Mouse (Mus musculus) thymus, adult 2 months (tissue): Measurements from ENCODE around the gene Mdfic. TPM values are rescaled to one million over a fixed set of nuclear protein-coding genes. Genes with fewer than 3 reads are reported as not detected.

Experiments used
- DNase-seq: peaks from one replicate; pipeline ENCODE4 v3.0.0; 2021
- H3K27ac ChIP-seq: fragments of 200-500 bp; 2 replicates; pipeline ENCODE4 v1.5.1; 2012; ENCODE audit warnings: low read length, control low read depth; ENCODE audit not compliant: control insufficient read depth, insufficient read depth
- H3K27me3 ChIP-seq: fragments of 200-500 bp; 2 replicates; pipeline ENCODE4 v1.6.1; 2012; ENCODE audit warnings: mild to moderate bottlenecking, low read length, moderate library complexity, mixed read lengths; ENCODE audit not compliant: control insufficient read depth, insufficient read depth
- H3K36me3 ChIP-seq: fragments of 200-500 bp; 2 replicates; pipeline ENCODE4 v1.6.1; 2012; ENCODE audit warnings: mild to moderate bottlenecking, low read length, moderate library complexity; ENCODE audit not compliant: control insufficient read depth, insufficient read depth
- H3K4me1 ChIP-seq: fragments of 200-500 bp; replicated peaks from 2 replicates; pipeline ENCODE4 v1.6.1; 2012; ENCODE audit warnings: low read length; ENCODE audit not compliant: control insufficient read depth, insufficient read depth
- H3K4me3 ChIP-seq: fragments of 200-500 bp; 2 replicates; pipeline ENCODE4 v1.5.1; 2012; ENCODE audit warnings: mild to moderate bottlenecking, low read length, control low read depth, moderate library complexity; ENCODE audit not compliant: control insufficient read depth, insufficient read depth
- CTCF ChIP-seq: fragments of 200-500 bp; IDR thresholded peaks from 2 replicates; pipeline ENCODE4 v1.5.1; 2012; ENCODE audit warnings: mild to moderate bottlenecking, control low read depth, low read length, moderate library complexity, borderline replicate concordance; ENCODE audit not compliant: control insufficient read depth, poor library complexity, insufficient read depth; ENCODE audit errors: extremely low read depth
- POLR2A ChIP-seq: fragments of 200-500 bp; IDR thresholded peaks from 2 replicates; pipeline ENCODE4 v1.6.1; 2012; ENCODE audit warnings: mild to moderate bottlenecking, low read length, control low read depth, moderate library complexity; ENCODE audit not compliant: control insufficient read depth, poor library complexity, insufficient read depth; ENCODE audit errors: extremely low read depth
- WGBS: fragments of 180-500 bp; shearing (Covaris S2); methylation state at CpG from one replicate; pipeline ENCODE4 v1.1.7; 2018; 5-methylcytosine and 5-hydroxymethylcytosine counted together
- polyA plus RNA-seq: library from polyadenylated mRNA; depleted of rRNA; stranded (reverse); fragments of >200 nt; gene quantifications from 2 replicates; pipeline ENCODE4 v1.2.3, GENCODE M21; 2012

Gene Mdfic
- polyA plus RNA-seq, 1 experiment, result 6.2 TPM

DNA sequence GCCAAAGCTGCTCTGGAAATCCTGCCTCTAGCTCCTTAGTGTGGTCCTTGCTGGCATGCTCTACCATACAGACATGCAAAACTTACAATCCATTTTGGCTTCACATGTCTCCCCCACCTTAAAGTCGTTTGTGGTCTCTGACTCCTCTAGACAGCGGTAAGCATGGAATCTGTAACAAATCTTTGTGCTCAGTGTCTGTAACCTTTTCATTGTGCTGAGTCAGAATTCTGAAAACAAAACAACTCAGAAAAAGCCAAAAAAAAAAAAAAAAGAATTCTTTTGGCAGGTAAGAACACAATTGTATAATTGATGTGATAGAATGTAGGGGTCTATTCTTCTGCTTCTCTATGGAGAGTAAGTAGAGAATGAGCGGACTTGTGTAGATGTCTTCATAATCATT lies 74.3 kb downstream of the Mdfic start:
- Histone ChIP-seq H3K36me3 (no peaks in the 10 kb centered on the region), H3K4me3 (no peak overlapping the region), H3K27me3 (no peaks in the 10 kb centered on the region), H3K27ac (no peak overlapping the region), H3K4me1 (peaks cover 12% of the 10 kb centered on the region)
- 41% methylated on average over 3 of the region's 3 CpGs for WGBS
- no peak for DNase-seq
- TF ChIP-seq POLR2A (no peak), CTCF (no peak)

DNA sequence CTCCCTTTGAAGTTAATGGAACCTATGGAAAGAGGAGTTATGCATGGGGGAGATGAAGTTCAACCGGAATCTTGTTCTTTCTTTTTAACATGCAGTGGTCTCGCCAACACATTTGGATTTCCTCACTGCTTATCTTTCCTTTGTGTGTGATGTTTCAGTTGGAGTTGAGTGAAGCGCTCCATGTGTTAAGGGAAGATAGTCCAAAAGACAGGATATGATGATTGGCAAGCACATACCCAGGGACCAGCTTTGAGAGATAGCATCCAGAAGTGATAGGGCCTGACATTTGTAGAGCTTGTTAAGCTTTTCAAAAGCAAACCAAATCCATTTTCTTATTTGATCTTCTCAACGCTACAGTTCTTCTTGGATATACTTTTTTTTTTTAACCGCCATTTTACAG lies 86.9 kb downstream of the Mdfic start:
- Histone ChIP-seq H3K4me1 (no peaks in the 10 kb centered on the region), H3K36me3 (no peaks in the 10 kb centered on the region), H3K27me3 (no peaks in the 10 kb centered on the region), H3K4me3 (no peak overlapping the region), H3K27ac (no peak overlapping the region)
- TF ChIP-seq CTCF (no peak), POLR2A (no peak)
- 98% methylated on average over 5 of the region's 5 CpGs for WGBS
- no peak for DNase-seq

DNA sequence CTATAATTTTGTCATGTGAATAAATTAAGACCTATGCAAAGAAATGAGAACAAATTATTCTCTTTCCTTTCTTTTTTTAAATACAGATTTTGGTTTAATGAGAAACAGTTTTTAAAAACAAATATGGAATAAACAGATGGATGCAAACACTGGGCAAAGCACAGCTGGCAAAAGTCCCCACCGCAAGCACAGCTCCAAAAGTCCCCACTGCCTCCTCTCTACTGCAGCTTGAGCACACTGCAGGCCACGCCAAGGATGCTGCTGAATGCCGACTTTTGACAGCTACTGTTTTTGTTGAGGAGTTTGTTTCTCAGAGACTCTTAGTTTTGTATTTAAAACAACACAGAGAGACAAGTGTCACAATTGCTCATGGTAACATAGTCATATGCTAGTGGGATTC lies 104.8 kb downstream of the Mdfic start:
- Histone ChIP-seq H3K27me3 (no peaks in the 10 kb centered on the region), H3K27ac (no peak overlapping the region), H3K4me1 (no peaks in the 10 kb centered on the region), H3K36me3 (no peaks in the 10 kb centered on the region), H3K4me3 (no peak overlapping the region)
- WGBS, result 91% methylated on average over 3 of the region's 3 CpGs
- TF ChIP-seq POLR2A, result no peak
- TF ChIP-seq CTCF, result no peak
- DNase-seq, result no peak

- no peak overlapping the region for H3K4me3 ChIP-seq
- H3K27me3 ChIP-seq, result no peaks in the 10 kb centered on the region
- no peaks in the 10 kb centered on the region for H3K36me3 ChIP-seq
- H3K4me1 ChIP-seq, result no peaks in the 10 kb centered on the region
- WGBS, result 92% methylated on average over 2 of the region's 2 CpGs
- H3K27ac ChIP-seq, result no peak overlapping the region
- no peak for DNase-seq
- TF ChIP-seq POLR2A (no peak), CTCF (no peak)
Measured at GRCm38 (mm10) chr6:15829812-15830211, 109.4 kb downstream of the Mdfic start.

DNA sequence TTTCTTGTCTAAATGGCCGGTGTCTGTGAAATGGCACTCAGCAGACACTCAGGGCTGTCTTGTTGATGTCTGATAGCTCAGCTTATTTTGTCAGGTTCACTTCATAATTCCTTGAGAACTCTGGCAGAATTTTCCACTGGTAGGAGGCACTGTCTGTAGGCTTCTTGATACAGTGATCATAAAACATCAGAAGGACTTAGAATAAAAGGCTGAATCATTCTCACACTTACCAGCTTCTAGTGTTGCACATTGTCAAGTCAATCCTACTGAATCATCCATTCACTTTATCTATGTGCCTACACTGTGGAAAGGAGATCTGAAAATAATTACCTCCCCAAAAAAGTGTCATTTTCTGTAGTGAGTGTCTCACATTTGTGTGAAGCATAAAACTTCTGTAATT lies 110.2 kb downstream of the Mdfic start:
- 98% methylated on average over 1 of the region's 1 CpGs for WGBS
- H3K27ac ChIP-seq, result no peak overlapping the region
- no peaks in the 10 kb centered on the region for H3K4me1 ChIP-seq
- no peak overlapping the region for H3K4me3 ChIP-seq
- DNase-seq, result no peak
- H3K27me3 ChIP-seq, result no peaks in the 10 kb centered on the region
- H3K36me3 ChIP-seq, result no peaks in the 10 kb centered on the region
- no peak for TF ChIP-seq POLR2A

- TF ChIP-seq POLR2A, result no peak
- no peak for TF ChIP-seq CTCF
- no peak overlapping the region for H3K27ac ChIP-seq
- H3K36me3 ChIP-seq, result no peaks in the 10 kb centered on the region
- DNase-seq, result no peak
- H3K27me3 ChIP-seq, result no peaks in the 10 kb centered on the region
- H3K4me3 ChIP-seq, result no peak overlapping the region
- no peaks in the 10 kb centered on the region for H3K4me1 ChIP-seq
- 95% methylated on average over 3 of the region's 3 CpGs for WGBS
Measured at GRCm38 (mm10) chr6:15837695-15838094, 117.2 kb downstream of the Mdfic start.

DNA sequence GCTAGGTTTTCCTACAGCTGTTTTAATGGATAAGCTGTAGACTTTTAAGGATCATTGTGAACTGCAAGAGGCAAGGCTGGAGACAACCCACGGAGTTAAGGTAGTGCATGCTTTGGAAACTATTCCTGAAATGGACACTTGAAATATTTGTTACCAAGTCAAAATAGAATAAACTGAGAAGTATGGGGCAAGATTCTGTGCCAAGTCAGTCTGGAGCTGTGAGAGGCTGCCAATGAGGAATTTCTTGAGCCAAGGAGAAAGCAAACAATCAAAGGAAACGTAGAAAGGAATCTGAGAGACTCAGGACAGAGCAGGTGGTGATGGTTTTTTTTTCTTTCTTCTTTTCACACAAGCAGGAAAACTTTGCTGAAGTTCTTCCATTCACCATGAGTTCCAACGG lies 119.4 kb downstream of the Mdfic start:
- H3K27ac ChIP-seq, result no peak overlapping the region
- H3K36me3 ChIP-seq, result no peaks in the 10 kb centered on the region
- H3K4me1 ChIP-seq, result no peaks in the 10 kb centered on the region
- 84% methylated on average over 3 of the region's 3 CpGs for WGBS
- TF ChIP-seq CTCF, result no peak
- TF ChIP-seq POLR2A, result no peak
- no peak overlapping the region for H3K4me3 ChIP-seq
- DNase-seq, result no peak
- H3K27me3 ChIP-seq, result no peaks in the 10 kb centered on the region
